Mouse (Mus musculus): ENCODE measurements around the gene Robo2. TPM values are rescaled to one million over a fixed set of nuclear protein-coding genes. Genes with fewer than 3 reads are reported as not detected.

The Robo2 gene
- polyA plus RNA-seq (2014; fragmentation: Illumina TruSeq; extraction: RNeasy Lipid Tissue Mini Kit (QIAGEN cat#74804); ENCODE audit: low read depth, low replicate concordance) = 0.46 TPM

DNA sequence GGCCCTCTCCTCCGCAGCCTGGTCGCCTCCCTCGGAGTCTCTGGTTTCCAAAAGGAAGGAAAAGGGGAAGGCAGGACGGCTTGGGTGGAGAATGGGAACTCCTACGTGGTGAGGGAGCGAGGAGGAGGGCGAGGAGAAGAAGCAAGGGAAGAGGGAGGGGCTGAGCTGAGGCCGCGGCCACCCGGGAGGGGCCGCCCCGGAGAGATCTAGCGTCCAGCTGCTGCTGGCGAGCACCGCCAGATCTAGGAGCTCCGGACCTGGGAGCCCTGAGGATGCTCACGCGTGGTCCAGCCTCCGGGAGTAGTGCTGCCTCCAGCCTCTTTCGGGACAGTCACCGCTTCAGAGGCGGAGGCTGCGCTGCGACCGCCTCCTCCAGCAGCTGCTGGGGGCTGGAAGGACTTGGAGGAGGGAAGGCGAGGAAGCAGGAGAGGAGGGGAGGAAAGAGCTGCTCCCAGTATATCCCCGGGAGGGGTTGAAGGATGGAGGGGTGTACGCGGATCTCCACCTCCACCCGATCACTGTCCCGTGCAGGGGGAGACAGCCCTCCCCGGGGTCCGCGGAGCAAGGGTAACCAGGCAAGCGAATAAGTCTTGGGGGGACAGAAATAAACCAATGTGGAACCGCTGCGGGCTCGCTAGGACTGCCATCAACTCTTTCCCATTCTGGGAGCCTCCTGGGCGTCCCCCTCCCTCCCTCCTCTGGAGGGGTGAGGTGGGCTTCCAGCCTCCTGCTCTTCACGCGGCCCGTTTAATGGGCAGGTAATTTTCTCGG, at the start of gene Robo2:
Robo2 (minus strand) TSS at position 345 of the 771 bp plus-strand sequence.

